Mouse (Mus musculus) lung, postnatal 0 days (tissue): ENCODE measurements around the gene Eral1.

Experiments used
- CTCF ChIP-seq: IDR thresholded peaks from 2 replicates; pipeline ENCODE4 v1.5.1; 2016; ENCODE audit warnings: antibody characterized with exemption, mild to moderate bottlenecking
- EP300 ChIP-seq: IDR thresholded peaks from 2 replicates; pipeline ENCODE4 v1.6.1; 2016; ENCODE audit warnings: antibody characterized with exemption, mild to moderate bottlenecking, control low read depth

DNA sequence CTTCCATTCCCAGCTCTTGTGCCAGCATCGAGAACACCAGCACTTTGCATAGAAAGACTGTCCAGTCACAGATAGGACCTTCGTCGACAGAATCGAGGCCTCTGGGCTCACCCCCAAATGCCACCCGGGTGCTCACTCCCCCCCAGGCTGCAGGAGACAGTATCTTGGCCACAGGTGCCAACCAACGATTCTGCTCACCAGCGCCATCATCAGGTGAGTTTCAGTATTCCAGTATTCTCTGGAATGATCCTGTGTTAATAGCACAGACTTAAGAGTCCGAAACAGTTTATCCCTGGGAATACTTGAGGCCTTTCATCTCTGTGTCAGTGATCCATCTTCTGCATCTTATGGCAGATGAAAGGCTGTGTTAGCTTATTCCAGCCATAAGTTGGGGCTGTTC is 56.6 kb downstream of the Eral1 start:
- TF ChIP-seq EP300 (no peak), CTCF (peak; percentile 64)
